Mouse (Mus musculus): ENCODE data around the gene Spock1. TPM values are rescaled to one million over a fixed set of nuclear protein-coding genes. Genes with fewer than 3 reads are reported as not detected.

The Spock1 gene
- polyA plus RNA-seq, 1 experiment from 2014 or later: 0.77 TPM

DNA sequence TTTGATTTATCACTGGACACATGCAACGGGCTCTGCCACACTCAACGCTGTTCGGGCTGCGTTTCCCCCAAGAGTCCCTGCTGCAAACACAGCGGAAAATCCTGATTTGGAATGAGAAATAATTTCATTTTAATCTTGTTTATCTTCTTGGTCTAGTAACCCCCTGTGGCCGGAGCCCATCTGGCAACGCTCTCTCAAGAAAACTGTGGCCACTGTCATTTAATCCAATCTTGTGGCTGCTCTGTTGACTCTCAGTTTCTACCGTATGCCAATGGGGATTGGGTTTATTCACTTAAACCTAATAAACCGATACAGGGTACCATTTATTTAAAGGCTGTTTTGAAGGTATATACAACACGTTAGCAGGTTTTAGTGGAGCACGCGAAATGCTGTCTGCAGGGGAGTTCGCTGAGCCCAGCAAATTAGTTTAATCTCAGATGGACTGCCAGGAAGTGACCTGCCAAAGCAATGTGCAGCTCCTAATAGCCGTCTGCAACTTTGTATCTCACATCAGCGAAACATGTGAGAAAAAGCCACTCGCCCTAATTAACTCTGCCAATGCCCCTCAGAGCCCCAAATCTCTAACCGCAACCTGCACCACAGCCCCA lies 185.7 kb downstream of the Spock1 start:
- H3K4me1 ChIP-seq (ENCODE audit: control insufficient read depth, insufficient read depth, low read length): no peaks in the 10 kb centered on the region
- 74% methylated on average over 17 of the region's 17 CpGs for WGBS
- no peak for ATAC-seq (replicated peaks; ENCODE audit: extremely low read depth, insufficient read depth, low FRiP score)
- H3K9me3 ChIP-seq (replicated peaks; ENCODE audit: control insufficient read depth, low read length): no peaks in the 10 kb centered on the region
- H3K36me3 ChIP-seq (ENCODE audit: control insufficient read depth, insufficient read depth): no peaks in the 10 kb centered on the region
- no peaks in the 10 kb centered on the region for H3K27me3 ChIP-seq (ENCODE audit: control insufficient read depth, insufficient read depth, low read length)
- no peak overlapping the region for H3K9ac ChIP-seq (ENCODE audit: low read length)
- no peak overlapping the region for H3K27ac ChIP-seq (ENCODE audit: low read length)
- H3K4me3 ChIP-seq (ENCODE audit: low read length): no peak overlapping the region
- H3K4me2 ChIP-seq (ENCODE audit: low read depth, low read length): no peak overlapping the region

DNA sequence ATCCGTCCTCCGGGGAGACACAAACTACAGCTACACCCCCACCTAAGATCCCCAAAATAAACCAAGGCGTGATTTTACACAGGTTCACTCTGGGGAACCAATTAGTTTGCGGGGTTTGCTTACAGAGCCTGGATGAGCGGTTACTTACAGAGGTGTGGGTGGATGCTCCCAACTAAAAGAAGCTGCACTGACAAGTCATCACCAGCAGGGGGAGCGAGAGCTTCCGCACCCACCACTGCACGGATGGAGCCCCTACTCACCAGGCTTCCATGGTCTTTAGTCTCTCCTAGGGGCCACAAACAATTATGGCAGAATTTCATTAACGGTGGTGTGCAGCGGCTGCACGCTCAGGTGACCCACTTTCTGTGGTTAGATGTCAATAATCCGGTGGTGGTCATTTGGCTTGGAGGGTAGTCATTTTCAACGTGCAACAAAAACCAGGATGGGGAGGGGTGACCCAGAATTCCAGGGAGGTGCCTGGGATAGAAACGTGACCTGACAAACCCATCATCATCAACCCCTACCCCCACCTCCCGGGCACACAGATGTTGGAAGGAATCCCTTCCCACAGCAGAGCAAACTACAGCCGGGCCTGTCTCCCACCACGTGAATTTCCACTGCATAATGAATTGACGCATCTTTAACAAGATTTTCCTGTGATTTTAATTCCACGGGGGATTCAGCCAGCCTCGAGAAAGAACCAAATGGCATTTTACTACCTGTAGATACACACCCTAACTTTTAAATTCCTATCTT lies 186.4 kb downstream of the Spock1 start:
- no peaks in the 10 kb centered on the region for H3K9me3 ChIP-seq (replicated peaks; ENCODE audit: control insufficient read depth, low read length)
- no peak overlapping the region for H3K4me2 ChIP-seq (ENCODE audit: low read depth, low read length)
- 55% methylated on average over 20 of the region's 20 CpGs for WGBS
- no peak overlapping the region for H3K9ac ChIP-seq (ENCODE audit: low read length)
- no peaks in the 10 kb centered on the region for H3K27me3 ChIP-seq (ENCODE audit: control insufficient read depth, insufficient read depth, low read length)
- no peak overlapping the region for H3K27ac ChIP-seq (ENCODE audit: low read length)
- H3K36me3 ChIP-seq (ENCODE audit: control insufficient read depth, insufficient read depth): no peaks in the 10 kb centered on the region
- H3K4me1 ChIP-seq (ENCODE audit: control insufficient read depth, insufficient read depth, low read length): no peaks in the 10 kb centered on the region
- ATAC-seq (replicated peaks; ENCODE audit: extremely low read depth, insufficient read depth, low FRiP score): no peak
- H3K4me3 ChIP-seq (ENCODE audit: low read length): no peak overlapping the region

DNA sequence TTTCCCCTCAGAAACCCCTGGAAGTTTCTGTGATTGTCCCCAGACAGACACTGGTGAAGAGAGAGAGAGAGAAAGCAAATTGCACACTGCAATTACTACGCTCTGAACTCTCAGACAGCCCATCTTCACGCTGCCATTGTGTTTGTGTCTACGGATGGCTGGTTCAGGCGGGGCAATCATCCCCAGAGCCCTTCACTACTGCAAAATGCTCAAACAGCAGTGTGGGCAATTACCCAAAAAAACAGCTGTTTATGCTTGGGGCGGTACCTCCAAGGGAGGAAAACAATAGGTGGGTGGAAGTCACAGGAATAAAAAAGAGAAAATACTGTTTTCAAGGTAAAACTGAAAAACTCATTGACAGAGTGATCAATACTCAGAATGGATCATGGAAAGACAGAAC lies 190.0 kb downstream of the Spock1 start:
- Histone ChIP-seq H3K9me3 (replicated peaks; ENCODE audit: control insufficient read depth, low read length) (no peaks in the 10 kb centered on the region; the same call in 1 of the 2 replicates), H3K4me3 (ENCODE audit: low read length) (no peak overlapping the region), H3K27me3 (ENCODE audit: control insufficient read depth, insufficient read depth, low read length) (no peaks in the 10 kb centered on the region), H3K36me3 (ENCODE audit: control insufficient read depth, insufficient read depth) (no peaks in the 10 kb centered on the region), H3K4me2 (ENCODE audit: low read depth, low read length) (no peak overlapping the region), H3K9ac (ENCODE audit: low read length) (no peak overlapping the region), H3K27ac (ENCODE audit: low read length) (no peak overlapping the region), H3K4me1 (ENCODE audit: control insufficient read depth, insufficient read depth, low read length) (no peaks in the 10 kb centered on the region)
- 77% methylated on average over 5 of the region's 5 CpGs for WGBS
- no peak for ATAC-seq (replicated peaks; ENCODE audit: extremely low read depth, insufficient read depth, low FRiP score)

DNA sequence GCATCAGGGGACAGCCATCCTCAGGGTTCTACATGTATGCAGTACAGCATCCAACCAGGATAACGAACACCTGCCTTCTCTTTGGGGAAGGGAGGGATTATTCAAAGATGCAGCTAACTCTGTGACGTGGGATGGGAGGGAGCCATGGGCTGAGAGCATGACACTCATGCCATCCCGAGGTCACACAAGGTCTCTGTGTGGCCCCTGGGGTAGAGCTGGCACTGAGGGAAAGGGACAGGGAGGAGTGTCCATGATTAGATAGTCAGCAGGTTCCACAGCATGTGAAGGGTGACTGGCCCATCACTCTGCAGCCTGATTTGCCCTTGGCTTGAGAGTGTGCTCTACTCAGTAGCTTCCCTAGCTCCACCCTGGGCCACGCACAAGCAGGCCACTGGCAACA lies 195.2 kb downstream of the Spock1 start:
- Histone ChIP-seq H3K36me3 (ENCODE audit: control insufficient read depth, insufficient read depth) (no peaks in the 10 kb centered on the region), H3K27me3 (ENCODE audit: control insufficient read depth, insufficient read depth, low read length) (no peaks in the 10 kb centered on the region), H3K4me2 (ENCODE audit: low read depth, low read length) (no peak overlapping the region), H3K4me3 (ENCODE audit: low read length) (no peak overlapping the region), H3K9me3 (replicated peaks; ENCODE audit: control insufficient read depth, low read length) (no peaks in the 10 kb centered on the region; the same call in 1 of the 2 replicates), H3K4me1 (ENCODE audit: control insufficient read depth, insufficient read depth, low read length) (no peaks in the 10 kb centered on the region), H3K9ac (ENCODE audit: low read length) (no peak overlapping the region), H3K27ac (ENCODE audit: low read length) (no peak overlapping the region)
- ATAC-seq (replicated peaks; ENCODE audit: extremely low read depth, insufficient read depth, low FRiP score): no peak
- 77% methylated on average over 4 of the region's 4 CpGs for WGBS

DNA sequence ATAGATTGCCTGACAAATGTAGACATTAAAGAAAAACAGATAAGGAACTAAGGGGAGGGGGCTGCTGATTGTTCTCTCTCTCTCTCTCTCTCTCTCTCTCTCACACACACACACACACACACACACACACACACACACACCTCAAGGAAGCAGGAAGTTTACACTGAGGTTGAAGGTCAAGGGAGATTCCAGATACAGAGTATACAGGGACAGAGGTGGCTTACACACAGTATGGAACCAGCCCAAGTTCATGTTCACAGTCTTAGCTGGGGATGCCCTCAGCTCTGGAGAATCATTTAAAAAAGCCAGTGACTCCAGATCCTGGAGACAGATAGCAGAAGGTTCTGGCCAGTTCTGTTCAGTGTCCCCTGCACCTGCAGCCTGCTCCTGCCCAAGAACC lies 199.7 kb downstream of the Spock1 start:
- Histone ChIP-seq H3K9me3 (replicated peaks; ENCODE audit: control insufficient read depth, low read length) (0 out of 2 replicates have a peak, but pooled peaks cover 2% of the 10 kb centered on the region), H3K4me3 (ENCODE audit: low read length) (no peak overlapping the region), H3K4me2 (ENCODE audit: low read depth, low read length) (no peak overlapping the region), H3K9ac (ENCODE audit: low read length) (no peak overlapping the region), H3K4me1 (ENCODE audit: control insufficient read depth, insufficient read depth, low read length) (no peaks in the 10 kb centered on the region), H3K27me3 (ENCODE audit: control insufficient read depth, insufficient read depth, low read length) (no peaks in the 10 kb centered on the region), H3K27ac (ENCODE audit: low read length) (no peak overlapping the region), H3K36me3 (ENCODE audit: control insufficient read depth, insufficient read depth) (no peaks in the 10 kb centered on the region)
- no peak for ATAC-seq (replicated peaks; ENCODE audit: extremely low read depth, insufficient read depth, low FRiP score)

DNA sequence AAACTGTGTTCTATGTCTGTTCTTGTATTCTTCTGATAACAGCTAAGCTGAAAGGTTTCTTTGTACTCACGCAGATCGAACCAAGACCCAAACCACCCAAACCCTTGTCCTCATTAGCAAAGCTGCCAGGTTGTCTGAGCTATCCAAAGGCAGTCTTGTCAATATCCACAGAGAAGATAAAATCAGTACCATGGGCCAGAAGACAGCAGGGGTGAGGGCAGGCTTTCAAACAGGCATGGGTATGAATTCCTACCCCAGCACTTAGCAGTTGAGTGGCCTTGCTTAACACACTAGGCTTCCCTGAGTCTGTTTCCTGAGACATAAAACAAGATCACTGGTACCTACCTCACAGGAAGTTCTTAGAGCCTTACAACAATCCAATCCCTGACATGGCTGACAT lies 205.2 kb downstream of the Spock1 start:
- 0 out of 2 replicates have a peak, but pooled peaks cover 2% of the 10 kb centered on the region for H3K9me3 ChIP-seq (replicated peaks; ENCODE audit: control insufficient read depth, low read length)
- H3K9ac ChIP-seq (ENCODE audit: low read length): no peak overlapping the region
- H3K36me3 ChIP-seq (ENCODE audit: control insufficient read depth, insufficient read depth): no peaks in the 10 kb centered on the region
- no peak overlapping the region for H3K27ac ChIP-seq (ENCODE audit: low read length)
- no peaks in the 10 kb centered on the region for H3K4me1 ChIP-seq (ENCODE audit: control insufficient read depth, insufficient read depth, low read length)
- no peak overlapping the region for H3K4me3 ChIP-seq (ENCODE audit: low read length)
- H3K27me3 ChIP-seq (ENCODE audit: control insufficient read depth, insufficient read depth, low read length): no peaks in the 10 kb centered on the region
- WGBS: 78% methylated on average over 2 of the region's 2 CpGs
- no peak for ATAC-seq (replicated peaks; ENCODE audit: extremely low read depth, insufficient read depth, low FRiP score)
- H3K4me2 ChIP-seq (ENCODE audit: low read depth, low read length): no peak overlapping the region

DNA sequence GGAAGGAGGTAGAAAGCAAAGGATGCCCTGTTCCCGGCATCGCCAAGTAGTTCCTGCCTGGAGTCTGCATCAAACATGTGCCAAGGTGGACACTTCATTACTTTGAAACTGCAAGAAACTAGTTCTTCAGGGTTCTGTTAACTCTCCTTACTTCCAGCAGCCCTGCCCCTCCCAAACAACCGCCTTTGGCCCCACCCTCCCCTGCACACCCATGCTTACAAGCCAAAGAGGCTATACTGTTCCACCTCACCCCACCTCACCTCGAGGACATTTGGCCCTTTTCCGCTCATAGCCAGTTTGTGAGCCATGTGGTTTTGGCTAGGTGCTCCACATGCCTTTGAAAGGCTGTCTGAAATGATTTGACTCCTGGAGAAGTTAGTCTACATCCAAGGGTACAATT lies 211.4 kb downstream of the Spock1 start:
- H3K4me3 ChIP-seq (ENCODE audit: low read length): no peak overlapping the region
- H3K9ac ChIP-seq (ENCODE audit: low read length): no peak overlapping the region
- H3K4me2 ChIP-seq (ENCODE audit: low read depth, low read length): no peak overlapping the region
- no peaks in the 10 kb centered on the region for H3K4me1 ChIP-seq (ENCODE audit: control insufficient read depth, insufficient read depth, low read length)
- H3K9me3 ChIP-seq (replicated peaks; ENCODE audit: control insufficient read depth, low read length): no peaks in the 10 kb centered on the region
- no peak for ATAC-seq (replicated peaks; ENCODE audit: extremely low read depth, insufficient read depth, low FRiP score)
- peaks cover 2% of the 10 kb centered on the region; the same call in 1 of the 2 replicates for H3K27me3 ChIP-seq (ENCODE audit: control insufficient read depth, insufficient read depth, low read length)
- 71% methylated on average over 5 of the region's 5 CpGs for WGBS
- no peaks in the 10 kb centered on the region for H3K36me3 ChIP-seq (ENCODE audit: control insufficient read depth, insufficient read depth)
- no peak overlapping the region for H3K27ac ChIP-seq (ENCODE audit: low read length)

DNA sequence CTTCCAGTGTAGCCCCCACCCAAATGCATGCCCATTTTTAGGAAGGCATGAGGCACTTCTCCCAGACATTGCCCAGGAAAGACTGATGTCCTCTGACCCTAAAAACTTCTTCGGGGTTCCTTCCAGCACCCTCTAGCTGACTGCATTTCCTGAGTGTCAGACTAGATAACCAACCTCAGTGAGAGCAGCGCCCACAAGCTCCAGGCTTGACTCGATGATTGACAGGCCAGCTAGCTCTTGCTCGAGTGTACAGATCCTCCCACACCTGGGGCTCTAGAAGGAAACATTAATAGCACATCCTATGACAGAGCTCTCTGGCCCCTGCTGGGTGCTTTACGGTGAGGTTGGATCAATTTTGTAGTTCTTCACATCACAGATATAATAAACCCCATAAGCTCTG lies 219.2 kb downstream of the Spock1 start:
- 45% methylated on average over 5 of the region's 5 CpGs for WGBS
- no peak for ATAC-seq (replicated peaks; ENCODE audit: extremely low read depth, insufficient read depth, low FRiP score)

DNA sequence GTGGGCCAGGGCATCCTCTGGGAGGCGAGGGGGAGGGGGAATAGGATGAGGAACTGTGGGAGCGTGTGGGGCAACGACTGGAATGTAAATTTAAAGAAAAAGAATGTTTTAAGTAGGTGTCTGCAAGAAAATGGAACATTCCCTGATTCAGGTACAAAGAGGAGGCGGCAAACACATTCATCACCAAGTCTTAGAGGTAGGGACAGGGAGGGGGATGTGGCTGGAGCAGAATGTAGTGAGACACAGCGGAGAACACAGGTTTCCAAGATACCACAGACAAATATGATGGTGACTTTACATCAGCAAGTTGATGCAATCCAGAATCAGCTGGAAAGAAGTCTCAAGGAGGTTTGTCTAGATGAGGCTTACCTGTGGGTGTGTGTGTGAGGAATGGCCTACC lies 221.7 kb downstream of the Spock1 start:
- Histone ChIP-seq H3K27ac (ENCODE audit: low read length) (no peak overlapping the region), H3K4me2 (ENCODE audit: low read depth, low read length) (no peak overlapping the region), H3K9ac (ENCODE audit: low read length) (no peak overlapping the region), H3K4me3 (ENCODE audit: low read length) (no peak overlapping the region), H3K9me3 (replicated peaks; ENCODE audit: control insufficient read depth, low read length) (no peaks in the 10 kb centered on the region), H3K36me3 (ENCODE audit: control insufficient read depth, insufficient read depth) (no peaks in the 10 kb centered on the region), H3K27me3 (ENCODE audit: control insufficient read depth, insufficient read depth, low read length) (no peaks in the 10 kb centered on the region), H3K4me1 (ENCODE audit: control insufficient read depth, insufficient read depth, low read length) (no peaks in the 10 kb centered on the region)
- 71% methylated on average over 5 of the region's 5 CpGs for WGBS
- no peak for ATAC-seq (replicated peaks; ENCODE audit: extremely low read depth, insufficient read depth, low FRiP score)

More for the DNA sequence above, 219.2 kb downstream of the Spock1 start:
- Histone ChIP-seq H3K4me1 (ENCODE audit: control insufficient read depth, insufficient read depth, low read length) (no peaks in the 10 kb centered on the region), H3K9ac (ENCODE audit: low read length) (no peak overlapping the region), H3K36me3 (ENCODE audit: control insufficient read depth, insufficient read depth) (no peaks in the 10 kb centered on the region), H3K9me3 (replicated peaks; ENCODE audit: control insufficient read depth, low read length) (no peaks in the 10 kb centered on the region), H3K4me3 (ENCODE audit: low read length) (no peak overlapping the region), H3K4me2 (ENCODE audit: low read depth, low read length) (no peak overlapping the region), H3K27me3 (ENCODE audit: control insufficient read depth, insufficient read depth, low read length) (peaks cover 2% of the 10 kb centered on the region; the same call in 1 of the 2 replicates), H3K27ac (ENCODE audit: low read length) (no peak overlapping the region)
